Mouse (Mus musculus) central nervous system, embryonic 18 days (tissue): ENCODE results near the gene Irak1bp1. TPM values are rescaled to one million over a fixed set of nuclear protein-coding genes. Genes with fewer than 3 reads are reported as not detected.

Source experiments
- polyA plus RNA-seq: library from polyadenylated mRNA; depleted of rRNA; stranded (reverse); fragments of >200 nt; gene quantifications from 2 replicates; pipeline ENCODE4 v1.2.3, GENCODE M21; 2012; rRNA removed

The Irak1bp1 gene
- 33.8 and 35.2 TPM in 2 replicates for polyA plus RNA-seq

GRCm38 (mm10) chr9:82829007-82829689 is at the start of gene Irak1bp1:
TSS of gene Irak1bp1 (plus strand) at chr9:82829540.

Other genes starting within 250 kb of the Irak1bp1 start
- 20.3 and 20.9 TPM in 2 replicates for gene Phip, start 146.0 kb downstream of the Irak1bp1 start, polyA plus RNA-seq